Mouse (Mus musculus) lung, postnatal 25 days (tissue): ENCODE data around the gene Aicda.

ENCODE experiments used
- DNase-seq: peaks from one replicate; pipeline ENCODE4 v3.0.0; 2022; ENCODE audit warnings: low spot score

The Aicda gene

DNA sequence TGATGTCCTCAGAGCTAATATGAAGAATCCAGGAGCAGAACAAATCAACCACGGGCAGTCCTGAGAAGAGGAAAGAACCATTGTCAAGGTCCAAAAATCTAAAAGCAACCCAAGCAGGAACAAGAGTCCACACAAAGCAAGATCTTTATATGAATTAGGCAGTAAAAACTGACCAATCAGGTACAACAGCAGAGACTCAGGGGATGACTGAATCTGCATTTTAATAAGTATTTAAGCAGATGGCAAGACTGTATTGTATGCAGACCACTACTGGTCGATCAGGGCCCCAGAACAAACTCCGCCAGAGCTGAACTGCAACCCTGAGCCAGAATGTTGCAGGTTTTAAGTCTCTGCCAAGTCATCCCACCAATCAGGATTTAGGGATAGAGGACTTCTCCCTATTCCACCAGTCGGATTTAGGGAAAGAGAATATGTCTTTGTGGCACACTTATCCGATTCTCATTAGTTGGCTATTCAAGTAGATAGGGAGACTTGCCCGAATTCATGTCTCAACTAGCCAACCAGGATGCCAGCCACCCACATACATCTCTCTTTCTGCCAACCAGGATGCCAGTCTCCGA lies 46.6 kb downstream of the Aicda start:
- DNase-seq = no peak

DNA sequence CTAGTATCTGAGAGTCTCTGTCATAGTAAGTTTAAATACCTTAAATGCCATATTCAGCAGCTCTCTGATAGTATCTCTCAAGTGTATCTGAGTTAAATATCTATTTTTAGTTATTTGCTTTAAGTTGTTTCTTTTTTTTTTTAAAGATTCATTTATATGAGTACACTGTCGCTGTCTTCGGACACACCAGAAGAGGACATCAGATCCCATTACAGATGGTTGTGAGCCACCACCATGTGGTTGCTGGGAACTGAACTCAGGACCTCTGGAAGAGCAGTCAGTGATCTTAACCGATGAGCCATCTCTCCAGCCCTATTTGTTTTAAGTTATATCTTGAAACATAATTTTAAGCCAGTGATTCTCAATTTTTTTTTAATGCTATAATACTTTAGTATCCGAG lies 47.4 kb downstream of the Aicda start:
- DNase-seq = no peak

DNA sequence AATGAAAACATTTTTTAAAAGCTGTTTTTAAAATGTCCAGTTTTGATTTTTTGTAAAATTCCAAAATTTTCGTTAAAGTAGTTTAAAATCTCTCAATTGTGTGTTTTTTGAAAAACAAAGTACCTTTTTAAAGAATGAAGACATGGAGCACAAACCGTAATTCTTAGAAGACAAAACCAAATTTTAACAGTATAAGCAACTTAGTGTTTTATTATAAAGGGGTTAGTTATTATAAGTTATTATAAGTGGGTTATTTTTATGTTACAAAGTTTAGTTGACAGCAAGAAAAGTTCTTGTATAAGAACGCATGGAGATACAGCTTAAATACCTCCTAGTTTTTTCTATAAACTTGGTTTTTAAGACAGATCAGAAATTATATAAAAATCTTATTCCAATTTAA lies 48.0 kb downstream of the Aicda start:
- no peak for DNase-seq

DNA sequence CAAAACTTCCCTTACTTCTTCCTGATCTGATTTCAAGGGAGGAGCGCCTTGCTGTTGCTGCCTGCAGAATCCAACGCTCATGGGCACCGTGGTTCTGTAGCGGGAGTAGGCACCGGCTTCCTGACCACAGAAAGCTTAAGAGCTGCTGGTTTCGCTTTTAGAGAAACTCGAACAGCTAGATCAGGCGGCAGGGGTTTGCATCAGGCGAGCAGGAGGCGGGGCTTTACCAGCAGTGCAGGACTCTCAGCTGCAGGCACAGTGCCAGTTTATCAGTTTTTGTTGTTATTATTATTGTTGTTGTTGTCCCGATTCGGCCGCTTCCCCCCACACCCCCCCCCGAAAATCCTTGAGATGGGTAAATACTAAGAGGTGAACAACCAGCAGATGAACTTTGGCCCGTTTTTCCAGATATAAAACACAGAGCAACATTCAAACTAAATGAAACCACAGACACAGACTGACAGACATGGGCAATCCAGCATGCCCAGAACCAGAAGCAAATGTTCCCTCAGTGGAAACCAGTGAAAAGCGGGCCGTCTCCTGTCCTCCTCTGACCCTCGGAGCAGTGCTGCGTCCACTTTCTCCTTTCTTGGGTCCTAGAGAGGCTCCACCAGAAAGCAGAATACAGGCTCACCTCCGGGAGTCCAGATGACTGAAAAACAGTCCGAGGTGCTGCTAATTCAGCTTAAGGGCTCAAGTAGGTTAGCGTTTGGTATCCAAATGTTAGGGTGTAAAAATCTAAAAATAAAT lies 48.8 kb downstream of the Aicda start, which contains the start of gene Apobec1:
Gene Apobec1, minus strand, starts transcription at position 203 of the 750 bp plus-strand sequence.
- DNase-seq = peak; percentile 91

DNA sequence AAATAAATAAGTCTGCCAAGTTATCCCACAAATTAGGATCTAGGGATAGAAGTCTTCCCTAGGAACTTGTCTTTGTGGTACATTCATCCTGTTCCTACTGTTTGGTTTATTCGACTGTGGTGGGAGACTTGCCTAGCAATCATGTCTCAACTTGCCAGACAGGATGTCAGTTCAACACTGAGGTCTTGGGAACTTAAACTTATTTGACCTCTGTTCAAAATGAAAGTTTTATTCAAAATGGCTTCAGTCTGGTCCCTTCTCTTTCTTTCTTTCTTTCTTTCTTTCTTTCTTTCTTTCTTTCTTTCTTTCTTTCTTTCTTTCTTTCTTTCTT lies 49.4 kb downstream of the Aicda start:
- DNase-seq = peak; percentile 18

DNA sequence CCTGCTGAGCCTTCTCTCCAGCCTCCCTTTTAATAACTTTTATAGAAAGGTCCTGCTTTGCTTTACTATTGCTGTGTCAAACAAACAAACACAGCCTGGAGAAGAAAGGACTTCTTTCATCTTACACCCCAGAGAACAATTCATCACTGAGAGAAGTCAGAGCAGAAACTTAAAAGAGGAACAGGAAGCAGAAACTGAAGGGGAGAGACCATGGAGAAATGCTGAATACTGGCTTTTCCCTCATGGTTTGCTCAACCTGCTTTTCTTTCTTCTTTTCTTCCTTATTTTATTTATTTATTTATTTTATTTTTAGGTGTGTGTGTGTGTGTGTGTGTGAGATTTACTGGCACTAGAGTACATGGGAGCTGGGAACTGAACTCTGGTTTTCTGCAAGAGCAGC lies 50.7 kb downstream of the Aicda start:
- peak; percentile 12 for DNase-seq

GRCm38 (mm10) chr6:122605483-122605882 lies 51.9 kb downstream of the Aicda start:
- peak; percentile 15 for DNase-seq

- no peak for DNase-seq
Observed at GRCm38 (mm10) chr6:122606661-122607060, 53.1 kb downstream of the Aicda start.

- DNase-seq = no peak
Observed at GRCm38 (mm10) chr6:122607700-122608099, 54.1 kb downstream of the Aicda start.

DNA sequence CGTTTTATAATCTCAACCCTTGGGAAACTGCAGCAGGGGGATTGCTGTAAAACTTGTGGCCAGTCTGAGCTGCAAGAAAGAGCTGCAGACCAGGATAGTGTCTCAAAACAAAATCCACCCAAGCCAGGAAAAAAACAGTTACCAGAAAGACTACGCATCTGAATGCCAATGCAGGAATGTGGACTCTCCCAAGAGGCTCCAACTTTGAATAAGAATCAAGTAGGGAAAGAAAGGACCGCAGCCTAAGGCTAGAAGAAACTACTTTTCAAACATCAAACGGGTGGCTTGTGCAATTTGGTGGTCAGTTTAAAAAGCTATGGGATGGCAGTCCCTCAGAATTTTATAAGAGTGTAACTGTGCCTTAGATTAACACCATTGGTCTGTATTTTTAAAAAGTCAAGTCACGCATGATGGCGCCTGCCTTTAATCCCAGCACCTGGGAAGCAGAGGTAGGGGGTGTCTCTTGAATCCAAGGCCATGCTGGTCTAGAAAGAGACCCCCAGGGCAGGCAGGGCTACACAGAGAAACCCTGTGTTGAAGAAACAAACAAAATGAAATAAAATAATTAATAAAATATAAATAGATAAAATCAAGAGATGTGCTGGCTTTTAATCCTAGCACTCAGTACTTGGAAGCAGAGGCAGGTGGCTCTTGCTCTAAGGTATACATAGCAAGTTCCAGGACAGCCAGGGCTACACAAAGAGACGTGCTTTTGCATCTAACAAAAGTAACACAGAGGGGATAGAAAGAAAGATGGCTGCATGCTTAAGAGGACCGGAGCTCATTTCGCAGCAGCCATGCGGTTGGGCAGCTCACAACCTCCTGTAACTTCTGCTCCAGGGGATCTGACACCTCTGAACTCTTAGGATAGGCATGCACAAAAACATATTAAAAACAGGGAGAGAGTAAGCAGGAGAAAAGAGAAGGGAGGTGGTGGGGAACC lies 55.1 kb downstream of the Aicda start:
- DNase-seq = no peak

GRCm38 (mm10) chr6:122609377-122609728 lies 55.8 kb downstream of the Aicda start:
- DNase-seq = no peak

- no peak for DNase-seq
Observed at GRCm38 (mm10) chr6:122609771-122610170, 56.2 kb downstream of the Aicda start, which contains the start of gene Gdf3. Gdf3 (minus strand) TSS chr6:122610087.

DNA sequence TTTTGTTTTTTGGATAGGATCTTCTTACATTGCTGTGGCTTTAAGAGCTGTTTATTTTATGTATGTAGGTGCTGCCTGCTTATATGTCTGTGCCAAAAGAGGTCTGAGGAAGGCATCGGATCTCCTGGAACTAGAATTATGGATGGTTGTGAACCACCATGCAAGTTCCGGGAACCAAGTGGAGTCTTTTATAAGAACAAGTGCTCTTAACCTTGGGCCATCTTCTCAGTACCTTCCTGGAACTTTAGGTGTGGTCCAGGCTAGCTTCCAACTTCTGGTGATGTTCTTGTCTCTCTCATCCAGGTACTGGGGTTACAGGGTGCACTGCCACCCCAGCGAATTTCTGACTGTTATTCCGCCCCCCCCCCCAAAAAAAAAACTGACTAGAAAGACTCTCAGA lies 58.8 kb downstream of the Aicda start:
- DNase-seq = no peak
